Mouse (Mus musculus): Measurements from ENCODE around the gene Ccdc85c.

- TF ChIP-seq CTCF (IDR thresholded peaks at IDR 0.05; ENCODE audit: low read depth), result no peak
- TF ChIP-seq EP300 (optimal IDR thresholded peaks at IDR 0.05), result no peak
Measured at GRCm38 (mm10) chr12:108246759-108247500, 28.3 kb downstream of the Ccdc85c start.

Measured in stomach, postnatal 0 days (tissue).